Mouse (Mus musculus) inflammation-experienced regulatory T-cells (primary cell): ENCODE data around the gene Sumo1. TPM values are rescaled to one million over a fixed set of nuclear protein-coding genes. Genes with fewer than 3 reads are reported as not detected.

ENCODE experiments used
- polyA plus RNA-seq, 2 experiments: library from polyadenylated mRNA; unstranded; fragments of 100-300 nt; shearing (Covaris generic); gene quantifications; one replicate each; pipeline ENCODE4 v1.2.1; 2017

Sumo1 gene
- 100 to 1,000 TPM; 338 to 348 TPM for polyA plus RNA-seq

DNA sequence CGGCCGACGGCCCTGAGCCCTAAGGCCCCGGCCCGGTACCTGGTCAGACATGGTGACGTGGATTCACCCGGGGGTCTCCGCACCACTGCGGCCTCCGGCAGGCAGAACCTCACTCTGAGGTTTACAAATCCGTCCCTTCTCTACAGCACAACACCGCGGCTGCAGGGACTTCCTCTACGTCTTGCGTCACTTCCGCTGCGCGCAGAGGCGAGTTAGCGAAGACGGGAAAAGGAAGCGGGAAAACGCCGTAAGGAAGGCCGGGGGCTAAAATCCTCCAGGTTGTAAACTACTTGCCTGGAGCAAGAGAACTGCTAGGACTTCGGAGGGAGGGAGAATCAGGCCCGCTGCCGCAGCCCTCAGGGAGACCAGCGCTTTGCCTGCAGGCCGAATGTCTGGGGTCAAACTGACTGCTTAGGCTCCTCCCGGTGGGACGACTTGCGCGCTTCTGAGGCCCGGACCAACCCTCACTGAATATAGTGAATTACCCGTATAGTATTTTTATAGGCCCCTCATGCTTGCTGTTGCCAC is at the start of gene Sumo1:
Gene Sumo1 (minus strand): TSS at position 194 of the 528 bp plus-strand sequence.

DNA sequence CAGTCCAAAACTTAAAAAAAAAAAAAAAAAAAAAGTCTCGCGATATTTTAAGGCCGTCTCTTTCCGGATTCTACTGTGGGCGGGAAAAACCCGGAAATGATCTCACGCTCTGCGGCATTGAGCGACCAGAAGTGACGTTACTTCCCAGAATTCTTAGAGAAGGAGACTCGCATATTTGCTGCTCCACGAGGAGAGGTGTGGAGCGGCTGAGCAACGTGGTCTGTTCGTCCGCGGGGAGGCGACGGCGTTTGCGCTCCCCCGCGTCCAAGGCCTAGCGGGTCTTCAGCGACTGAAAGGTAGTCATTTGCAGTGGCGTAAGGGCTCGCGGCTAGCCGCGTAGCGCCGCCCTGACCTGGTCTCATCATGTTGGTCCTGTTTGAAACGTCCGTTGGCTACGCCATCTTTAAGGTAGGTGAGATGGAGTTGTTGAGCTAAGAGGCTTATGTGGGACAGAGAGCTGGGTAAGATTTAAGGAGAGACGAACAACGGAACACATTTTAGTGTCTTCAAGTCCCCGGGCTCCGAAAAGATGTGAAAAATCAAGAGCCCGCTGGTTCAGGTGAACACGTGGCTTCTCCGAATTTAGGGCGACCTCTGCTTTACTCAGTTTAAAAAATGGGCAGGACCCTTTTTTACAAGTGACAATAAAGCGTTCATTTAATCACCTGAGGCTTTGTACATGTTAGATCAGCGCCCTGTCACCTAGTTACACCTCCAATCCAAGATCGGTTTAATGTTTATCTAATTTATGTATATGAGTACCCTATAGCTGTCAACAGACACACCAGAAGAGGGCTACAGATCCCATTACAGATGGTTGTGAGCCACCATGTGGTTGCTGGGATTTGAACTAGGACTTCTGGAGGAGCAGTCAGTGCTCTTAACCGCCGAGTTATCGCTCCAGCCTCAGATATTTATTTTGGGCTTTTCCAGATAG is 14.5 kb upstream of the Sumo1 start, which contains the start of gene Nop58:
Gene Nop58 (plus strand): TSS at position 153 of the 937 bp plus-strand sequence.

Other genes starting within 250 kb of the Sumo1 start
- gene Fzd7, start 188.4 kb downstream of the Sumo1 start, polyA plus RNA-seq: under 1 TPM in 1 of 2 experiments, not detected in 1; 0.78 TPM
- gene Gm973, start 154.6 kb downstream of the Sumo1 start, polyA plus RNA-seq: 1 to 10 TPM; 4.8 to 6.1 TPM
- 100 to 1,000 TPM; 157 to 189 TPM for gene Nop58, start 14.1 kb upstream of the Sumo1 start, polyA plus RNA-seq
- gene Bmpr2, start 92.6 kb upstream of the Sumo1 start, polyA plus RNA-seq: 1 to 10 TPM in 1 of 2 experiments, under 1 TPM in 1; 0.92 to 1.2 TPM
- gene Fam117b, start 242.2 kb upstream of the Sumo1 start, polyA plus RNA-seq: 10 to 100 TPM; 40.1 to 60.8 TPM